Mouse (Mus musculus): ENCODE results near the gene Adm2. TPM values are rescaled to one million over a fixed set of nuclear protein-coding genes. Genes with fewer than 3 reads are reported as not detected.

Adm2 gene
- polyA plus RNA-seq, 1 experiment = 71.1 TPM

DNA sequence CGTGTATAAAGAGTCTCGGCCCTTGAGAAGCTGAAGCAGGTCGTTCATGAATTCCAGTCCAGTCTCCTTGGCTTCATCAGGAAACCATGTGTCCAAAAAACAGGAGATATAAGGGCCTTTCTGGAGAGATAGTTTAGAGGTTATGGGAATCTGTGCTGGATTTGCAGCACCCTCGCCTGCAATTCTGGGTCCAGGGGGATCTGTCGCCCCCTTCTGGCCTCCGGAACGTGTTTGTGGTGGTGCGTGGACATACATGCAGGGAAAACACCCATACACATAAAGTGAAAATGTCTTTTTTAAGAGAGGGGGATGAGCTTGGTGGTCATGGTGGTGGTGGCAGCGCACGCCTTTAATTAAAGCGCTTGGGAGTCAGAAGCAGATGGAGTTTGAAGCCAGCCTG is 6.4 kb upstream of the Adm2 start:
- peak overlapping the region; percentile 76 for H3K4me3 ChIP-seq
- H3K36me3 ChIP-seq (ENCODE audit: control insufficient read depth, insufficient read depth) = no peaks in the 10 kb centered on the region
- H3ac ChIP-seq (ENCODE audit: control insufficient read depth, insufficient read length) = no peak overlapping the region
- H3K4me2 ChIP-seq (ENCODE audit: low read depth) = no peak overlapping the region
- TF ChIP-seq TCF3 (IDR thresholded peaks at IDR 0.05; ENCODE audit: insufficient read length, low read depth) (no peak), REST (IDR thresholded peaks at IDR 0.05; ENCODE audit: insufficient read depth, insufficient read length) (no peak), MYOD1 (IDR thresholded peaks at IDR 0.05; ENCODE audit: control insufficient read depth in 1 of 3, insufficient read length in 2 of 3, low read depth in 2 of 3) (no peak), USF1 (IDR thresholded peaks at IDR 0.05; ENCODE audit: low read depth) (no peak), CEBPB (IDR thresholded peaks at IDR 0.05; ENCODE audit: insufficient read depth, poor library complexity, severe bottlenecking) (no peak), TCF12 (IDR thresholded peaks at IDR 0.05; ENCODE audit: insufficient read depth, poor library complexity, severe bottlenecking) (no peak), POLR2A (IDR thresholded peaks at IDR 0.05; ENCODE audit: insufficient read length, low read depth) (no peak), POLR2AphosphoS2 (IDR thresholded peaks at IDR 0.05; ENCODE audit: insufficient read length, low read depth) (no peak), MYOG (IDR thresholded peaks at IDR 0.05; ENCODE audit: control insufficient read depth in 1 of 3, insufficient read depth in 1 of 3, insufficient read length in 2 of 3, low read depth in 2 of 3) (no peak), E2F4 (IDR thresholded peaks at IDR 0.05; ENCODE audit: insufficient read depth) (no peak), MAX (IDR thresholded peaks at IDR 0.05; ENCODE audit: low read depth) (no peak), SRF (IDR thresholded peaks at IDR 0.05; ENCODE audit: control insufficient read depth, insufficient read length, low read depth) (no peak)
- H3K79me2 ChIP-seq (ENCODE audit: control insufficient read depth, insufficient read depth) = peaks cover 38% of the 10 kb centered on the region
- no peaks in the 10 kb centered on the region for H3K27me3 ChIP-seq (ENCODE audit: control insufficient read depth, insufficient read depth, insufficient read length)

DNA sequence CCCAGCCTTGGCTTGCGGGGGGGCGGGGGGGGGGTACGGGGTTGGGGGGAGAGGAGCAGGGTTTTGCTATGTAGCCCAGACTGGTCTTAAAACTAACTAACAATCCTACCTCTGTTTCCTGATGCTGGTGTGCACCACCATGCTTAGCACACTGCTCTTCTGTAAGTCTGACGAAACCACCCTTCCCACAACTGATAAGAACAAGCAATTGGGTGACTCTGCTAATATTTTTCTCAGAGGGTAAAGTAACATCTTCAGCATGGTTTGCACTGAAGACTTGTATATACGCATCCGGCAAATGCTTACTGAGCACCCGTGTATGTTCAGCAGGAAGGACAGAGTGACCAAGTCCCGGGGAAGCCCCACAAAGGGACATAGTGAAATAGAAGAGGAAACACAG is 1.3 kb upstream of the Adm2 start:
- no peak overlapping the region for H3K4me3 ChIP-seq

GRCm38 (mm10) chr15:89323656-89324055 is 1.1 kb downstream of the Adm2 start:
- Histone ChIP-seq H3K4me2 (ENCODE audit: low read depth) (peak overlapping the region; percentile 86), H3K27me3 (ENCODE audit: control insufficient read depth, insufficient read depth, insufficient read length) (no peaks in the 10 kb centered on the region), H3K4me3 (peak overlapping the region; percentile 79), H3K79me2 (ENCODE audit: control insufficient read depth, insufficient read depth) (no peaks in the 10 kb centered on the region), H3ac (ENCODE audit: control insufficient read depth, insufficient read length) (peak overlapping the region; percentile 24), H3K36me3 (ENCODE audit: control insufficient read depth, insufficient read depth) (no peaks in the 10 kb centered on the region)
- TF ChIP-seq CEBPB (IDR thresholded peaks at IDR 0.05; ENCODE audit: insufficient read depth, poor library complexity, severe bottlenecking) = no peak
- no peak for TF ChIP-seq POLR2A (IDR thresholded peaks at IDR 0.05; ENCODE audit: insufficient read length, low read depth)
- no peak for TF ChIP-seq MAX (IDR thresholded peaks at IDR 0.05; ENCODE audit: low read depth)
- no peak for TF ChIP-seq REST (IDR thresholded peaks at IDR 0.05; ENCODE audit: insufficient read depth, insufficient read length)

More for the DNA sequence above, 1.3 kb upstream of the Adm2 start:
- H3K4me2 ChIP-seq (ENCODE audit: low read depth) = no peak overlapping the region
- H3K27me3 ChIP-seq (ENCODE audit: control insufficient read depth, insufficient read depth, insufficient read length) = no peaks in the 10 kb centered on the region
- H3K79me2 ChIP-seq (ENCODE audit: control insufficient read depth, insufficient read depth) = no peaks in the 10 kb centered on the region
- H3ac ChIP-seq (ENCODE audit: control insufficient read depth, insufficient read length) = no peak overlapping the region
- TF ChIP-seq REST (IDR thresholded peaks at IDR 0.05; ENCODE audit: insufficient read depth, insufficient read length) (no peak), SRF (IDR thresholded peaks at IDR 0.05; ENCODE audit: control insufficient read depth, insufficient read length, low read depth) (no peak), MYOD1 (IDR thresholded peaks at IDR 0.05; ENCODE audit: control insufficient read depth in 1 of 3, insufficient read length in 2 of 3, low read depth in 2 of 3) (no peak)
- no peaks in the 10 kb centered on the region for H3K36me3 ChIP-seq (ENCODE audit: control insufficient read depth, insufficient read depth)

- H3K4me2 ChIP-seq (ENCODE audit: low read depth) = no peak overlapping the region
- no peak overlapping the region for H3ac ChIP-seq (ENCODE audit: control insufficient read depth, insufficient read length)
- H3K27me3 ChIP-seq (ENCODE audit: control insufficient read depth, insufficient read depth, insufficient read length) = no peaks in the 10 kb centered on the region
- no peak overlapping the region for H3K4me3 ChIP-seq
- TF ChIP-seq E2F4 (IDR thresholded peaks at IDR 0.05; ENCODE audit: insufficient read depth) (no peak), MYOD1 (IDR thresholded peaks at IDR 0.05; ENCODE audit: control insufficient read depth in 1 of 3, insufficient read length in 2 of 3, low read depth in 2 of 3) (no peak), TCF12 (IDR thresholded peaks at IDR 0.05; ENCODE audit: insufficient read depth, poor library complexity, severe bottlenecking) (no peak), CEBPB (IDR thresholded peaks at IDR 0.05; ENCODE audit: insufficient read depth, poor library complexity, severe bottlenecking) (no peak), POLR2A (IDR thresholded peaks at IDR 0.05; ENCODE audit: insufficient read length, low read depth) (peak; percentile 27), SRF (IDR thresholded peaks at IDR 0.05; ENCODE audit: control insufficient read depth, insufficient read length, low read depth) (no peak), REST (IDR thresholded peaks at IDR 0.05; ENCODE audit: insufficient read depth, insufficient read length) (no peak), TCF3 (IDR thresholded peaks at IDR 0.05; ENCODE audit: insufficient read length, low read depth) (no peak), POLR2AphosphoS2 (IDR thresholded peaks at IDR 0.05; ENCODE audit: insufficient read length, low read depth) (peak; percentile 83), MYOG (IDR thresholded peaks at IDR 0.05; ENCODE audit: control insufficient read depth in 1 of 3, insufficient read depth in 1 of 3, insufficient read length in 2 of 3, low read depth in 2 of 3) (no peak), USF1 (IDR thresholded peaks at IDR 0.05; ENCODE audit: low read depth) (no peak)
- H3K36me3 ChIP-seq (ENCODE audit: control insufficient read depth, insufficient read depth) = no peaks in the 10 kb centered on the region
- H3K79me2 ChIP-seq (ENCODE audit: control insufficient read depth, insufficient read depth) = no peaks in the 10 kb centered on the region
Observed at GRCm38 (mm10) chr15:89326441-89326840, 3.9 kb downstream of the Adm2 start.

DNA sequence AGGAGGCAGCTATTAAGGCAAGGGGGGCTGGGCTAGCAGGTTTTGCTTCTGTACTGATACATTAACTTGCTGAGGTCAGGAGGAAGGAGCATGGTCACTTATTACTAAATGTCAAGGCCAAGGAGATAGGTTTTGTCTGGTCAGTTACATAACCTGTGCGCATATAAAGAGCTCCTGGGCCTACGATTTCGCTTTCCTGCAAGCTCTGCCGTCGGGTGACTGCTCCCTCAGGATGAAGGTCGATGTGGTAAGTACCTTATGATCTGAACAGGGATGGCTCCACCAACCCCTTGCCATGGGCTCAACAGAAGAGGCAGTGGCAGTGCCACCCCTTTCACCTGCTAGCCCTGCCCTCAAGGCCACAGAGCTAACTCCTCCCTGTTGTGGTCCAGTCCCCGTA is 11.8 kb downstream of the Adm2 start, which contains the start of gene Miox:
Gene Miox (plus strand): TSS at position 128 of the 400 bp plus-strand sequence.
- Histone ChIP-seq H3K4me2 (ENCODE audit: low read depth) (no peak within 1 kb of the TSS), H3K36me3 (ENCODE audit: control insufficient read depth, insufficient read depth) (no peaks in the 10 kb centered on the region), H3K79me2 (ENCODE audit: control insufficient read depth, insufficient read depth) (no peaks in the 10 kb centered on the region), H3K27me3 (ENCODE audit: control insufficient read depth, insufficient read depth, insufficient read length) (peaks cover 29% of the 10 kb centered on the region), H3ac (ENCODE audit: control insufficient read depth, insufficient read length) (no peak within 1 kb of the TSS), H3K4me3 (no peak within 1 kb of the TSS)
- TF ChIP-seq MYOG (IDR thresholded peaks at IDR 0.05; ENCODE audit: control insufficient read depth in 1 of 3, insufficient read depth in 1 of 3, insufficient read length in 2 of 3, low read depth in 2 of 3) (no peak), USF1 (IDR thresholded peaks at IDR 0.05; ENCODE audit: low read depth) (no peak), SRF (IDR thresholded peaks at IDR 0.05; ENCODE audit: control insufficient read depth, insufficient read length, low read depth) (no peak), POLR2AphosphoS2 (IDR thresholded peaks at IDR 0.05; ENCODE audit: insufficient read length, low read depth) (no peak), MAX (IDR thresholded peaks at IDR 0.05; ENCODE audit: low read depth) (no peak), REST (IDR thresholded peaks at IDR 0.05; ENCODE audit: insufficient read depth, insufficient read length) (no peak), TCF3 (IDR thresholded peaks at IDR 0.05; ENCODE audit: insufficient read length, low read depth) (no peak), MYOD1 (IDR thresholded peaks at IDR 0.05; ENCODE audit: control insufficient read depth in 1 of 3, insufficient read length in 2 of 3, low read depth in 2 of 3) (no peak), CEBPB (IDR thresholded peaks at IDR 0.05; ENCODE audit: insufficient read depth, poor library complexity, severe bottlenecking) (no peak), E2F4 (IDR thresholded peaks at IDR 0.05; ENCODE audit: insufficient read depth) (no peak), POLR2A (IDR thresholded peaks at IDR 0.05; ENCODE audit: insufficient read length, low read depth) (no peak), TCF12 (IDR thresholded peaks at IDR 0.05; ENCODE audit: insufficient read depth, poor library complexity, severe bottlenecking) (no peak)

Data from myocyte (in vitro differentiated cells).